31 mouse cellular contexts compared by ENCODE assay signal in the genomic region with DNA sequence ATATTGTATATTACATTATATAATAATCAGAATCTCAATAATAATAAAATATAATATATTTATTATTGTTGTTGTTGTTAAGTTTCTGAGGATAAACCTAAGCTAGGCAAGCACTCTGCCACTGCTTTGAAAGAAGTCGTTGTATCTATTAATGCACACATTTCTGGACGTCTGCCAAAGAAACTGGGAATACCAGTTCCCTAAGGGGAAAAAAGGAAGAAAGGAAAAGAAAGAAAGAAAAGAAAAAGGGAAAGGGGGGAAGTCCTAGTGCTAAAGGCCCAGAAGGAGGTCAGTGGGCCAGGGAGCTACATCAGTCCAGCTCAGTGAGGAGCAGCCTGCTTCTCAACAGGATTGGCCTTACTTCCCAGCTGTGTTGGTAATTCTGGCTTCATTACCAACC. TPM values are rescaled to one million over a fixed set of nuclear protein-coding genes. Genes with fewer than 3 reads are reported as not detected.
A peak's percentile ranks its signal among the peaks of the same experiment; 100 is the strongest.
DNase-seq lines count a peak whose midpoint lies in the region; ATAC-seq and TF ChIP-seq lines count a peak whose summit lies in the region.
"Had no signal": no experiment of that assay in that cellular context is flagged by ENCODE, and none has a peak within 500 bp of the region (broad histone marks: within the 10 kb centered on the region; RNA-seq: fewer than 3 reads in every experiment).

No protein-coding gene starts in this region.

- H3K9me3 ChIP-seq in embryonic facial prominence, embryonic 14.5 days (ENCODE audit: control insufficient read depth, low read length) = no peaks in the 10 kb centered on the region
- H3K9me3 ChIP-seq in embryonic facial prominence, embryonic 10.5 days = no peaks in the 10 kb centered on the region
- no peaks in the 10 kb centered on the region for H3K9me3 ChIP-seq in hindbrain, postnatal 0 days (ENCODE audit: low read length)
- H3K9me3 ChIP-seq in hindbrain, embryonic 11.5 days (ENCODE audit: control insufficient read depth, low read length) = no peaks in the 10 kb centered on the region
- H3K9me3 ChIP-seq: heart, embryonic 10.5 days; lung, embryonic 15.5 days had no signal

- H3K36me3 ChIP-seq in embryonic facial prominence, embryonic 14.5 days (ENCODE audit: control insufficient read depth, insufficient read depth, low read length) = no peaks in the 10 kb centered on the region
- no peaks in the 10 kb centered on the region for H3K36me3 ChIP-seq in embryonic facial prominence, embryonic 10.5 days (replicated peaks)
- no peaks in the 10 kb centered on the region for H3K36me3 ChIP-seq in hindbrain, postnatal 0 days (ENCODE audit: insufficient read depth, low read length)
- no peaks in the 10 kb centered on the region for H3K36me3 ChIP-seq in hindbrain, embryonic 11.5 days (ENCODE audit: control insufficient read depth, insufficient read depth, low read length)
- H3K36me3 ChIP-seq: heart, embryonic 10.5 days; lung, embryonic 15.5 days had no signal

- H3K9ac ChIP-seq in embryonic facial prominence, embryonic 14.5 days (ENCODE audit: low read depth, low read length) = no peak overlapping the region
- no peak overlapping the region for H3K9ac ChIP-seq in hindbrain, postnatal 0 days (replicated peaks; ENCODE audit: low read length)
- no peak overlapping the region for H3K9ac ChIP-seq in hindbrain, embryonic 11.5 days (ENCODE audit: low read depth, low read length)
- H3K9ac ChIP-seq: forebrain, postnatal 0 days; hindbrain, embryonic 14.5 days; liver, embryonic 14.5 days; lung, embryonic 15.5 days had no signal

- H3K27me3 ChIP-seq in embryonic facial prominence, embryonic 14.5 days (replicated peaks; ENCODE audit: control insufficient read depth, insufficient read depth, low read length) = no peaks in the 10 kb centered on the region
- no peaks in the 10 kb centered on the region for H3K27me3 ChIP-seq in embryonic facial prominence, embryonic 10.5 days (replicated peaks; ENCODE audit: low read depth, poor library complexity, severe bottlenecking)
- no peaks in the 10 kb centered on the region for H3K27me3 ChIP-seq in hindbrain, postnatal 0 days (ENCODE audit: insufficient read depth, low read length)
- H3K27me3 ChIP-seq in hindbrain, embryonic 11.5 days (ENCODE audit: control insufficient read depth, insufficient read depth, low read length) = no peaks in the 10 kb centered on the region
- H3K27me3 ChIP-seq: lung, embryonic 15.5 days had no signal

- DNase-seq in embryonic facial prominence, embryonic 14.5 days (ENCODE audit: low spot score) = peak; percentile 72
- no peak for DNase-seq in embryonic facial prominence, embryonic 10.5 days (ENCODE audit: low spot score)
- peak; percentile 41 for DNase-seq in hindbrain, postnatal 0 days (ENCODE audit: low spot score)
- no peak for DNase-seq in hindbrain, embryonic 11.5 days (ENCODE audit: low spot score)
- DNase-seq in 3T3-L1 (ENCODE audit: low read depth, low spot score) = peak; percentile 28
- peak; percentile 59 for DNase-seq in brain, embryonic 14.5 days (ENCODE audit: low read depth)
- no peak for DNase-seq in right cerebral cortex, postnatal 36 days (ENCODE audit: low spot score in 2 of 2)
- DNase-seq in left cerebral cortex, adult 18-20 months (ENCODE audit: low spot score in 2 of 2) = no peak
- DNase-seq: adrenal gland, postnatal 10 days; cerebellum, adult 11-12 months; cerebellum, adult 9-11 months; forebrain, postnatal 0 days; heart, postnatal 4 days; kidney, adult 11 months; kidney, postnatal 14 days; layer of hippocampus, adult 9-11 months; liver; lung, postnatal 36 days; right cerebral cortex, adult 18-20 months; right cerebral cortex, postnatal 4 days; thymus, adult 18-20 months; thymus, postnatal 25 days had no signal

- ATAC-seq in embryonic facial prominence, embryonic 14.5 days (ENCODE audit: low read depth) = no peak
- ATAC-seq in hindbrain, postnatal 0 days = no peak
- ATAC-seq in hindbrain, embryonic 11.5 days (ENCODE audit: low FRiP score) = no peak
- ATAC-seq: forebrain, postnatal 0 days; inflammation-experienced regulatory T-cells, adult 6 months; midbrain, embryonic 16.5 days had no signal

- no peak for TF ChIP-seq POLR2A in brain, embryonic 14.5 days (IDR thresholded peaks at IDR 0.05; ENCODE audit: borderline replicate concordance, extremely low read depth, insufficient read depth, insufficient read length, poor library complexity, severe bottlenecking)

- no peak overlapping the region for H3K4me2 ChIP-seq in embryonic facial prominence, embryonic 14.5 days (ENCODE audit: low read depth, low read length)
- H3K4me2 ChIP-seq in hindbrain, postnatal 0 days (ENCODE audit: low read depth, low read length) = no peak overlapping the region
- no peak overlapping the region for H3K4me2 ChIP-seq in hindbrain, embryonic 11.5 days (replicated peaks; ENCODE audit: low read depth, low read length)
- H3K4me2 ChIP-seq: hindbrain, embryonic 14.5 days; lung, embryonic 15.5 days had no signal

- peaks cover 5% of the 10 kb centered on the region; the same call in 1 of the 2 replicates for H3K4me1 ChIP-seq in embryonic facial prominence, embryonic 14.5 days (ENCODE audit: control insufficient read depth, insufficient read depth, low read length)
- no peaks in the 10 kb centered on the region for H3K4me1 ChIP-seq in embryonic facial prominence, embryonic 10.5 days
- H3K4me1 ChIP-seq in hindbrain, postnatal 0 days (ENCODE audit: insufficient read depth, low read length) = no peaks in the 10 kb centered on the region
- H3K4me1 ChIP-seq in hindbrain, embryonic 11.5 days (replicated peaks; ENCODE audit: control insufficient read depth, insufficient read depth, low read length) = no peaks in the 10 kb centered on the region
- H3K4me1 ChIP-seq: heart, embryonic 10.5 days had no signal

- H3K4me3 ChIP-seq in embryonic facial prominence, embryonic 14.5 days (ENCODE audit: low read depth, low read length) = no peak overlapping the region
- H3K4me3 ChIP-seq in embryonic facial prominence, embryonic 10.5 days = no peak overlapping the region
- H3K4me3 ChIP-seq in hindbrain, postnatal 0 days (ENCODE audit: low read length) = no peak overlapping the region
- no peak overlapping the region for H3K4me3 ChIP-seq in hindbrain, embryonic 11.5 days (ENCODE audit: low read depth, low read length)
- H3K4me3 ChIP-seq: heart, embryonic 10.5 days; left cerebral cortex, adult 2 months; lung, embryonic 15.5 days; megakaryocyte, embryonic 14.5 days had no signal

- H3K27ac ChIP-seq in embryonic facial prominence, embryonic 14.5 days (replicated peaks; ENCODE audit: low read depth, low read length) = peak overlapping the region; percentile 15; the same call in 1 of the 2 replicates
- H3K27ac ChIP-seq in embryonic facial prominence, embryonic 10.5 days (replicated peaks) = no peak overlapping the region
- no peak overlapping the region for H3K27ac ChIP-seq in hindbrain, postnatal 0 days
- no peak overlapping the region for H3K27ac ChIP-seq in hindbrain, embryonic 11.5 days (ENCODE audit: low read depth, low read length)
- H3K27ac ChIP-seq: heart, embryonic 10.5 days; hindbrain, embryonic 14.5 days; left cerebral cortex, adult 2 months; liver, embryonic 14.5 days; lung, embryonic 15.5 days; stomach, postnatal 0 days had no signal

- TF ChIP-seq CTCF in hindbrain, postnatal 0 days (IDR thresholded peaks at IDR 0.05; ENCODE audit: low read depth) = no peak
- no peak for TF ChIP-seq CTCF in brain, embryonic 14.5 days (IDR thresholded peaks at IDR 0.05; ENCODE audit: borderline replicate concordance, extremely low read depth, insufficient read depth, insufficient read length)

- WGBS in embryonic facial prominence, embryonic 14.5 days = 17% methylated on average over 2 of the region's 2 CpGs
- 74% methylated on average over 2 of the region's 2 CpGs for WGBS in embryonic facial prominence, embryonic 10.5 days
- WGBS in hindbrain, postnatal 0 days = 22% methylated on average over 2 of the region's 2 CpGs
- 84% methylated on average over 2 of the region's 2 CpGs for whole genome bisulfite sequencing in hindbrain, embryonic 11.5 days

RNA-seq across cellular contexts. Expression of a gene that starts 11.3 kb away (rescaled TPM):
- 17.5 and 18.3 TPM in 2 replicates for polyA plus RNA-seq in embryonic facial prominence, embryonic 14.5 days (2014; fragmentation: Nextera tagmentation; extraction: Ambion mirVana)
- 20.2 and 21.4 TPM in 2 replicates for polyA plus RNA-seq in embryonic facial prominence, embryonic 10.5 days (2016; fragmentation: Nextera tagmentation; extraction: Ambion mirVana)
- 101 and 103 TPM in 2 replicates for total RNA-seq in hindbrain, postnatal 0 days (2014; rRNA removed)
- polyA plus RNA-seq in hindbrain, postnatal 0 days (2015; fragmentation: Nextera tagmentation; extraction: Ambion mirVana) = 75.1 and 85.7 TPM in 2 replicates
- polyA plus RNA-seq in hindbrain, embryonic 11.5 days (2014; fragmentation: Nextera tagmentation; extraction: Ambion mirVana) = 23.2 and 25.4 TPM in 2 replicates
- 48.9 and 83.4 TPM in 2 replicates for polyA plus RNA-seq in brain, embryonic 14.5 days (2012; rRNA removed)
- 100 to 1,000 TPM; 156 to 160 TPM for total RNA-seq in left cerebral cortex, adult 18-20 months (2021)

Comparison
In these comparisons a context has a peak if more than half of its experiments do, and no peak if none do; other contexts are left out.
1. DNase-seq: peak in embryonic facial prominence, embryonic 14.5 days (single experiment), hindbrain, postnatal 0 days (single experiment), 3T3-L1 (single experiment) and brain, embryonic 14.5 days (single experiment); none in embryonic facial prominence, embryonic 10.5 days (single experiment), hindbrain, embryonic 11.5 days (single experiment), right cerebral cortex, postnatal 36 days (0 of 2) and left cerebral cortex, adult 18-20 months (0 of 2).